Mouse (Mus musculus) common myeloid progenitor, adult 5-6 weeks (primary cell): Measurements from ENCODE around the gene Ahnak. TPM values are rescaled to one million over a fixed set of nuclear protein-coding genes. Genes with fewer than 3 reads are reported as not detected.
"Not testable (repeated sequence)": the region's sequence is repeated elsewhere in the genome, so short reads cannot be mapped to it uniquely, and the experiment has no call there.

ENCODE experiments used
- ATAC-seq: replicated peaks from 2 replicates; pipeline ENCODE4 v1.8.0; 2016; ENCODE audit warnings: low read depth, mild to moderate bottlenecking, moderate TSS enrichment, inconsistent platforms; ENCODE audit not compliant: poor library complexity, severe bottlenecking
- total RNA-seq: library from RNA; stranded (forward); fragments of 200-1000, 187-1606 nt; gene quantifications from 2 replicates; pipeline ENCODE4 v1.2.3, GENCODE M21; 2017

Gene Ahnak
- total RNA-seq, 1 experiment from 2014 or later: 14.1 TPM

DNA sequence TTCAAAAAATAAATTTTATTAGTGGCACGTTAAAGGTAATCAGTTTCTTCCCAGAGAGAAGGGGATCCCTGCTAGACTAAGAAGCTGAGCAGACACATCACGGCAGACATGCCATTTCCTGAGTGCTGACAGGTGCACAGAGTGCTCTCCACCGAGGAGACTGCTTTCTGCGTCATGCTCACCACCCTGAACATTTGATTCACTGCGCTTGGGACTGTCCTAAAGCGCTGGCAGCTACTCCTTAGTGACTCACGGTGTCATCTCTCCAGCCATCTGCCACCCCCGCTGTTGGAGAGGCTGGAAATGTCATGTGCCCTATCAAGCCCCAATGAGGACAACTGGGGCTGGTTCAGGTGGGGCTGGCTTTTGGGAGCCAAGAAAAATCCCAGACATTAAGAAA, 123.0 kb downstream of the Ahnak start:
- no peak for ATAC-seq

DNA sequence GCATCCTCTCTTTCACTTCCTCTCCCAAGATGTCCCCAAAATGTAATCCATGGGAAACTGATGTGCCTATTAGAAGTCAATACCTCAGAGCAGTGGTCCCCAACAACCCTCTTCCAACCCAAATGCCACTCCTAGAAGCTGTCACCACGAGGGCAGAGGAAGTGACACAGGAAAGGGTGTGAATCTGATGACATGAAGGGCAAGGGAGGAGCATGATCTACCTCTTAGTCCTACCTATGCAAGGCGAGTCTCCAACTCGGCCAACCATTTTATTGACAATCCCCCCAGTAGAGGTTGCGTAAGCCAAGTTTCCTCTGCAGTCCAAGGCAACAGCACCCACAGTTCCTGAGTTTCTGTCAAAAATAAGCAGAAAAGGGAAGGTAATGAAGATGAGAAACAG, 127.2 kb downstream of the Ahnak start:
- no peak for ATAC-seq

DNA sequence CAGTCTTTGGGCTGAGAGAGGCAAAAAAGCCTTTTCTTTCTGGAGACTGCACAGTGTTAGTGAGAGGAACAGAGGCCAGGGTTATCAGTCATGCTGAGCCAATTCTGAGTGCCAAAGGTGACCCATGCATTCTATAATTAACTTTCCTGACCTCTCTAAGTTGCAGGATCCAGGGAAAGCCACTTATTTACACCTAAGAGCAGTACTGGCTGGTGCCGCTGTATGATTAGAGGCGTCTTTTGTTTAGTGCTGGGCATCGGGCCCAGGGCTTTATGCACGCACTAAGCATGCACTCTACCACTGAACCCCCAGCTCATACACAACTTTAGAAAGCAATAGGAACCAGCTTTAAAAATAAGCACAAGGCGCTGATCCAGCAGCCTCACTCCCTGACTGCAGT, 128.2 kb downstream of the Ahnak start:
- ATAC-seq: no peak

DNA sequence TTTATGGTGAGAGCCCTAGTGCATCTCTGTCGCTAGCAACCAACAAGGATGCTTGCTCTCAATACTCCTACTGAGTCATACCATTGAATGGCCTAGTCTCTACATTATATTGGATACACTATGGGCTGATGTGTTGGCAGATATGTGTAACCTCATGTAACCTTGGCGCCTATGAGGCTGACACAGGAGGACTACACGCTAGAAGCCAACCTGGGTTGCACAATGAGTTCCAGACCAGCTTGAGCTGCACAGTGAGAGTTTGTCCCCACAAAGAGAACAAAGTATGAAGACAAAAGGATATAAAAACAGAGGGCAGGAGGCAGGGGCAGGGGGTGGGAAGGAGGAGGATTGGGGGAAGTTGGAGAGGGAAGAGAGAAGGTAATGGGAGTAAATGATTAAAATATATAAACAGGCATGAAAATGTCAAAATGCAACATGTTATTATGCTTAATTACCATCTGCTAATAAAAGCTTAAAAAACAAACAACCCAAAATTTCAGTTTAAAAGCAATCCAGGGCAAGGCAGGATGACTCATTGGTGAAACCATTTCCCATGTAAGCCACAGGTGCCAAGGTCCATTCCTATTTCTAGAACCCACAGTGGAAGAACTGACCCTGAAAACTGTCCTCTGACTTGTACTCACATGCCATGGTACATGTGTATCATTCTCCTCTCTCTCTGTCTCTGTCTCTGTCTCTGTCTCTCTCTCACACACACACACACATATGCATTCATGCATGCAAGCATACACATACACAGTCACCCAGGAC, 130.8 kb downstream of the Ahnak start:
- ATAC-seq: no peak

DNA sequence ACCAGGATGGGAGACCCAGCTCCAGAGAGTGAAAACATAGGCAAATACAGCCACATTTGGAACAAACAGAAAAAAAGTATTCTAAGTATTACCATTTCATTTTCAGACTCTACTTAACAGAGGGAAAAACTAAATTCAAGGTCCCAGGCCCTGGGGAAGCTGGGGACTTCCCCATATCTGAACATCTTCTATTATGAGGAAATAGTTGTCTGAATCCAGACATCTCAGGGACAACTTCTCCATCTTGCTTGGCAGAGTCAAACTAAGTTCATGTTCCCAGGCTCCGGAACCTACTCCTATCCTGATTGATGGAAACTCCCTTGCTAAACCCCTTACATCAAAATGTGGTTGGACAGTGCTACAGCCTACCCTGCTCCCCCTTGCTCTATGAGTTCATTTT, 133.3 kb downstream of the Ahnak start:
- no peak for ATAC-seq

DNA sequence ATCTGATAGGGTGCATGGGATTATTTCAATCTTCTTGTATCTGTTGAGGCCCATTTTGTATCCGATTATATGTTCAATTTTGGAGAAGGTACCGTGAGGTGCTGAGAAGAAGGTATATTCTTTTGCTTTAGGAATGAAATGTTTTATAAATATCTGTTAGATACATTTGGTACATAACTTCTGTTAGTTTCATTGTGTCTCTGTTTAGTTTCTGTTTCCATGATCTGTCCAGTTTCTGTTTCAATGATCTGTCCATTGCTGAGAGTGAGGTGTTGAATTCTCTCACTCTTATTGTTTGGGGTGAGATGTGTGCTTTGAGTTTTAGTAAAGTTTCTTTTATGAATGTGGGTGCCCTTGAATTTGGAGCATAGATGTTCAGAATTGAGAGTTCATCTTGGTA, 134.9 kb downstream of the Ahnak start:
- ATAC-seq: not testable (repeated sequence)

Other genes starting within 250 kb of the Ahnak start
- gene 1700092M07Rik, start 248.6 kb upstream of the Ahnak start, total RNA-seq: 1.5 and 5.8 TPM in 2 replicates
- gene Stx5a, start 247.9 kb upstream of the Ahnak start, total RNA-seq: 45.7 and 60.0 TPM in 2 replicates
- gene Nxf1, start 232.2 kb upstream of the Ahnak start, total RNA-seq: 126 and 129 TPM in 2 replicates
- 36.9 and 48.2 TPM in 2 replicates for gene Tmem223, start 218.3 kb upstream of the Ahnak start, total RNA-seq
- 57.4 and 60.0 TPM in 2 replicates for gene Tmem179b, start 214.8 kb upstream of the Ahnak start, total RNA-seq
- 10.3 and 11.4 TPM in 2 replicates for gene Taf6l, start 202.9 kb upstream of the Ahnak start, total RNA-seq
- 52.9 and 62.4 TPM in 2 replicates for gene Polr2g, start 190.7 kb upstream of the Ahnak start, total RNA-seq
- 1.8 and 1.9 TPM in 2 replicates for gene Zbtb3, start 186.7 kb upstream of the Ahnak start, total RNA-seq
- gene Ttc9c, start 170.0 kb upstream of the Ahnak start, total RNA-seq: 65.7 and 68.2 TPM in 2 replicates
- gene Hnrnpul2, start 169.3 kb upstream of the Ahnak start, total RNA-seq: 89.1 and 100 TPM in 2 replicates
- gene AC129217.1, start 159.5 kb upstream of the Ahnak start, total RNA-seq: 4.2 TPM in 1 of 2 replicates, not detected in the other
- gene Bscl2, start 151.8 kb upstream of the Ahnak start, total RNA-seq: 34.5 and 41.5 TPM in 2 replicates
- not detected in 2 replicates for gene Gng3, start 150.1 kb upstream of the Ahnak start, total RNA-seq
- gene Lrrn4cl, start 138.5 kb upstream of the Ahnak start, total RNA-seq: 0.73 TPM in 1 of 2 replicates, not detected in the other
- gene Ubxn1, start 117.8 kb upstream of the Ahnak start, total RNA-seq: 176 and 210 TPM in 2 replicates
- gene Uqcc3, start 108.4 kb upstream of the Ahnak start, total RNA-seq: 110 and 122 TPM in 2 replicates
- 7.7 and 35.4 TPM in 2 replicates for gene Lbhd1, start 105.6 kb upstream of the Ahnak start, total RNA-seq
- not detected in 2 replicates for gene Gm49403, start 105.4 kb upstream of the Ahnak start, total RNA-seq
- 53.0 and 62.6 TPM in 2 replicates for gene 1810009A15Rik, start 100.4 kb upstream of the Ahnak start, total RNA-seq
- not detected in 2 replicates for gene Gm49416, start 100.4 kb upstream of the Ahnak start, total RNA-seq
- 10.5 and 18.5 TPM in 2 replicates for gene Ints5, start 96.3 kb upstream of the Ahnak start, total RNA-seq
- gene Ganab, start 91.2 kb upstream of the Ahnak start, total RNA-seq: 63.4 and 73.1 TPM in 2 replicates
- 17.5 and 18.6 TPM in 2 replicates for gene B3gat3, start 68.9 kb upstream of the Ahnak start, total RNA-seq
- gene Rom1, start 59.9 kb upstream of the Ahnak start, total RNA-seq: 2.0 and 3.2 TPM in 2 replicates
- gene Eml3, start 59.7 kb upstream of the Ahnak start, total RNA-seq: 22.9 and 41.2 TPM in 2 replicates
- 151 and 180 TPM in 2 replicates for gene Mta2, start 47.4 kb upstream of the Ahnak start, total RNA-seq
- 19.9 and 25.9 TPM in 2 replicates for gene Tut1, start 35.4 kb upstream of the Ahnak start, total RNA-seq
- gene Eef1g, start 22.2 kb upstream of the Ahnak start, total RNA-seq: 721 and 789 TPM in 2 replicates
- not detected in 2 replicates for gene Scgb1a1, start 98.7 kb downstream of the Ahnak start, total RNA-seq
- 28.4 and 32.6 TPM in 2 replicates for gene Asrgl1, start 146.4 kb downstream of the Ahnak start, total RNA-seq